Mouse (Mus musculus): ENCODE measurements around the gene Slc34a1.
"Not testable (repeated sequence)": the region's sequence is repeated elsewhere in the genome, so short reads cannot be mapped to it uniquely, and the experiment has no call there.

Slc34a1 gene

GRCm38 (mm10) chr13:55404853-55405782 lies 7.1 kb downstream of the Slc34a1 start:
- DNase-seq (ENCODE audit: low spot score in 2 of 2) = peak in 1 of 2 experiments; percentile 50

DNA sequence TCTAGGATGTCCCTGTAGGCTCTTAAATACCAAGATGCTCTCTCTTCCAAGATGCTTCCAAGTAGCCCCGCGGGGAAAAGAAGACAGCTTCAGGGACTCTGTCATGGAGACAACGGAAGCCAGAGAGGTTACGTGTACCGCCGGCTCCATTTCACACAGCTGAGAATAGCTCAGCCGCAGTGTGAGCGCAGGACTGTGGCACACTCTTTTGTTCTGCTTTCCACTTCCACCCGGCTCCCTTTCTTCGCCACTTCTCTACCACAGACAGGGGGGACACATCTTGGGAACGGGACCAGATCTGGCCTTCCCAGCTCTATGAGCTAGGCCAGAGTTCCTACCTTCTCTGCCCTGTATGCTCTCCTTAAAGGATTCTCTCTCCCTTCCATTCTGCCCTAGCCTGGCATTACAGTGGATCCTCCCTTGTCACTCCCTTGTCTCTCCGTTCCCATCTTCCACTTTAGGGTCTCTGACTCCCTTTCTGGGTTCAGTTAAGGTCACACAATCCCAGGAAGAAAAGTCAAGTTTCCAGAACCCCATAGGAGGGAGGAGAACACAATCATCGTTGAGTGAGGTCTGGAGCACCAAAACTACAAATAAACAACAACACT lies 7.9 kb downstream of the Slc34a1 start:
- DNase-seq (ENCODE audit: low spot score in 2 of 2) = no peak

- DNase-seq (ENCODE audit: low spot score in 2 of 2) = no peak
These were observed 9.4 kb downstream of the Slc34a1 start for GRCm38 (mm10) chr13:55407341-55407740.

DNA sequence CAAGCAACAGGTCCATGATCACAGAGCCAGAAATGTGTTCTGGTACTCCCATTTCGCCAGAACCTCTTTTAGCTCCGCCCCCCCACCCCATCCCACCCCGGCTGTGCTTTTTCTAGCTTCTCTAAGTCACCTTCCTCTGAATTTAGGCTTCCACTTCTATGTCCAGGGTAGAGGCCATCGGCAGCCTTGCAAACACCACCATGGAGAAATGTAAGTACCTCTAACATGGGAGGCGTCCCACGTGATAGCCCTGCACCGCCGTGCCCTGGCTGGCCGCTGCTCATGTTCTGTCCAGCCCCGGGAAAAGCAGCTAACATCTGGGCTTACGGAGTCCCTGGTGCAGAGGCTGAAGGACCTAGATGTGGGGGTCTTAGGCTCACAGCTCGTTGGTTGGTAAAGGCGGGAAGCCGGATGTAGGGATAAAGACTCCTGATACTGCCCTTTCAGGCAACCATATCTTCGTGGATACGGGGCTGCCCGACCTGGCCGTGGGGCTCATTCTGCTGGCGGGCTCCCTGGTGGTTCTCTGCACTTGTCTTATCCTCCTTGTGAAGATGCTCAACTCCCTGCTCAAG lies 10.6 kb downstream of the Slc34a1 start:
- DNase-seq (ENCODE audit: low spot score in 2 of 2) = no peak

- no peak for DNase-seq (ENCODE audit: low spot score in 2 of 2)
These were observed 13.8 kb downstream of the Slc34a1 start for GRCm38 (mm10) chr13:55411826-55412225.

- no peak for DNase-seq (ENCODE audit: low spot score in 2 of 2)
These were observed 14.8 kb downstream of the Slc34a1 start for GRCm38 (mm10) chr13:55412643-55413307.

- no peak for DNase-seq (ENCODE audit: low spot score in 2 of 2)
These were observed 15.3 kb downstream of the Slc34a1 start for GRCm38 (mm10) chr13:55413333-55413732.

- peak; percentile 76 to 83 for DNase-seq (ENCODE audit: low spot score in 2 of 2)
These were observed 16.9 kb downstream of the Slc34a1 start, which contains the start of gene Pfn3 for GRCm38 (mm10) chr13:55414743-55415380. TSS of gene Pfn3 (minus strand) at chr13:55415232.

GRCm38 (mm10) chr13:55418004-55418403 lies 20.0 kb downstream of the Slc34a1 start:
- DNase-seq (ENCODE audit: low spot score in 2 of 2) = peak; percentile 59 to 72

DNA sequence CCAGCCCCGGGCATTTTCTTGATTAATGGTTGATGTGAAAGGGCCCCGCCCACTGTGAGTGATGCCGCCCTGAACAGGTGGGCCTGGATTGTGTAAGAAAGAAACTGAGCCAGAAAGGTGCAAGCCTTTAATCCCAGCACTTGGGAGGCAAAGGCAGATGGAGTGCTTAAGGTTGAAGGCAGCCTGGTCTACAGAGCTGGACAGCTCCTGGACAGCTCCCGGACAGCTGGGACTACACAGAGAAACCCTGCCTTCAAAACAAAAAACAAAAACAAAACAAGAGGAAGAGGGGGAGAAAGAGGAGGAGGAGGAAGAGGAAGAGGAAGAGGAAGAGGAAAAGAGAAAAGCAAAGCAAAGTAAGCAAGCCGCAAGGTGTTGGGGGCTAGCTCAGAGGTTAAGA lies 21.2 kb downstream of the Slc34a1 start:
- no peak for DNase-seq (ENCODE audit: low spot score in 2 of 2)

DNA sequence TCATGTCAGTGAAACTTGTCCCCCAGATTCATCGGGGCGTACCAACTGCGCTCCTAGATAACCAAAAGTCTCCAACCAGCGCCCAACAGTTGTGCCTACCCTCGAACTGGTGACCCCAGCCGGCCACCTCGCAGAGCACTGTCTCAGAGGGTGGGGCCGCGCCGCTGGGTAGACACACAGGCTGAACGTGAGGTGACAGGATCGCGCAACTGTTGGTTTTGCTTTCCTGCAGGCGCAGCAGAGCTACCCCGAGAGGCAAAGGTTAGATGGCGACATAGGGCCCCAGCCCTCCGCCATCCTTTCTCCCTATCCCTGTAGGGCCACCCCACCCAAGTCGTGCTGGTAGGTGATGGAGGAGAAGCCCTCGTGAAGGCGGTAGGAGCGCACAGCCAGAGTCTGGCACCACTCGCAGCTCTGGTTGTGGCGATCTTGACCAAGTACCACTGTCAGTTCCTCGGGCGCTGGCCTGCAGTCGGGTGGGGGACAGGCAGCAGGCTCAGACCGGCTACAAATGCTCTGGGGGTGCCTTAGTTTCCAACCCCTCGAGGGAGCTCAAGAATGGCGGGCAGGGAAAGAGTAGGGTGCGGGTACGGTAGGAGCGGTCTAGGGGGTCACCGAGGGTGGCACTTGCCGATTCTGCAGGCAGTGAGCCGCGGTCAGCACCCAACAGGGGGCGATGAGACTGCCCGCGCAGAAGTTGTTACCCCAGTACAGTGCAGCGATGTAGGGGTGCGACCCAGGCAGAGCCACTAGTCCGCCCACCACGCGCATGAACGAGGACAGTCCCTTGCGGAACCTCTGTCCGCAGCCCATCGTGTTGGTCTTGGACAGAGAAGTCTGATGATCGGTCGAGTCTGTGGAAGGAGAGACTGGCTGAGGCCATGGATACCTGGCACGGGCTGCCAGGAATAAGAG lies 22.3 kb downstream of the Slc34a1 start:
- no peak for DNase-seq (ENCODE audit: low spot score in 2 of 2)

DNA sequence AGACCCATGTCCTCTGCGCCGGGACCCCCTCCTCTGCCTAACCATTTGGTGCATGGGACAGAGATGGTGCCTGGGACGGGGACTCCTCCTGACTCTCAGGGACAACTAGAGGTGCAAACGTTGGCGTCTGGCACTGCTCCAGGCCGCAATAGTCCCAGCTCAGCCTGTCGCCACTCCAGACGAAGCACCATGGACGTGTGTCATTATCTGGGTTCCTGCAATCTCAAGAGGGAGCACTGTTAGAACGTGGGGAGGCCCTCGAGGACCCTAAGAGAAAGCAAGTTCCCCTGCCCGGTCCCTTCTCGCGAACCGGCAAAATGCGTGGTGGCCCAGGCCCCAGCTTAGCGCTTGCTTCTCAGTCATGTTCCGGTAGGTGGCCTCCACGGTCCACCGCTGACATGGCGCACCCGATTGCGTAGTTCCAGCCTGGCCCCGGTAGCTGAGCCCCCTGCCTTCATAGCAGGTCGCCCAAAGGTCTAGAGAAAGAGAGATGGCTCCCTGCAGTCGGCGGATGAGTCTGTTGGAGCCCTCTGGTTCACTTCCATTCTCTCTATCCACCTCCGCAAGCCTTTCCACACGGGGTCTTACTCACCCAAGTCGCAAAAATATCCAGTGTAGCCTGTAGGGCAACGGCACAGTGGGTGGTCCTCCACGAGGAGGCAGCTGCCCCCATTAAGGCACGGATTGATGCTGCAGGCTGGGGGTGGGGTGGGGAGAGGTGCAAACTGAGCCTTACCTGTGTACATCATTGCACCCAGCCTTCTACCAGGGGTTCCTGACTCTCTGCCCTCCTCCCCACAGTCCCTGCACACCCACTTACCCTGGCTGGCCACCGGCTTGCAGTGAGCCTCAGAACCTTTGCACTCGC lies 23.2 kb downstream of the Slc34a1 start:
- peak in 1 of 2 experiments; percentile 43 for DNase-seq (ENCODE audit: low spot score in 2 of 2)

GRCm38 (mm10) chr13:55426613-55427012 lies 28.6 kb downstream of the Slc34a1 start, which contains the start of gene F12:
TSS of gene F12 (minus strand) at chr13:55426793.
- DNase-seq (ENCODE audit: low spot score in 2 of 2) = no peak

DNA sequence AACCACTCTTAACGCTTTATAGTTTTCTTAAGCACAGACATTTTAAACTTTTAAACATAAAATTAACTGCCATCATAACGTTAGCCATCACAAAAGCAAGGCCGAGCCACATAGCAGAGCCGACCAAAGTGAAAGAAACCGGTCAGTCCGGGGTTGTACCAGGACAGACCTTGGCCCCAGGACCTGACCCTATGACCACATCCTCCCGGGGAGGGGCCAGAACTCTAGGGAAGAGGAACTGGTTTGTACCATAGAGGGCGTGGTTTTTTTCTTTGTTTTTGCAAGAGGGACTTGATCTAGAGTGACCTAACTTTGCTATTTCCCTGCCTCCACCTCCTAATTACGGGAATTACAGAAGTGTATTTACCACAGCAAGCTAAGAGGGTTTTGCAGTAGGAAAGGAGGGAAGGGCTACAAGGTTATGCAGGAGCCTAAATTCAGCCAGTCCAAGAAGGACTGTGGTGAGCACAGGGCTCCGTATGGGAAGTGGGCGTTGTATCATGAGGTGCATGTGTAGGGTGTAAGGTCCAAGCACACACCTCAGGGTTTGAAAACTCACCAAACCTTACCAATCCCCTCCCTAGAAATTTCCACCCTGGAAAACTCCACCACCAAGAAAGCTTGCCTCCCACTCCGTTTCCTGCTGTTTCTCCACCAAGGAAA lies 31.4 kb downstream of the Slc34a1 start:
- no peak for DNase-seq (ENCODE audit: low spot score in 2 of 2)

GRCm38 (mm10) chr13:55430566-55430965 lies 32.6 kb downstream of the Slc34a1 start:
- no peak for DNase-seq (ENCODE audit: low spot score in 2 of 2)

- no peak for DNase-seq (ENCODE audit: low spot score in 2 of 2)
These were observed 34.1 kb downstream of the Slc34a1 start for GRCm38 (mm10) chr13:55431889-55432685.

DNA sequence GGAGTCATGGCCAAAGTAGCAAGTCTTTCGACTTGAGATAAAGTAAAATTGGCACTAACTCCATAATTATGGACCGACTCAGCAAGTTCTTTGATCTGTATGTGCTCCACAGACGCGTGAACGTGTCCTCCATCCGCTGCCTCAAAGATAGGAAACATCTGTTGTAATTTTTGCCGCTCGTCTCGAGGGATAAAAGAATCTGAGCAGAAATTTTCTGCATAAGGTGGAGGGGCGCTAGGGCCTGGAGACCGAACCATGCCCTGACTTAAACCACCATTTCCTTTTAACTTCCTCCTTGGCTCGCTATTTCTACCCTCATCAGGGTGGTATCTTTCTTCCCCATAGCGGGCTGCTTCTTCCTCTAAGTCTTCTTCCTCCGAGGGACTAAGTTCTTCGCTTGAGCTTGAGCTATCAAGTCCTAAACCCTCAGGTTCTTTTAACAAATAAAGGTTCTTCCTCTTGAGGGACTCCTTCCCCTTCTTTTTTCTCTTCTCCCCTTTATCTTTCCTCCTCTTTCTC lies 39.2 kb downstream of the Slc34a1 start:
- not testable (repeated sequence) for DNase-seq (ENCODE audit: low spot score in 2 of 2)

DNA sequence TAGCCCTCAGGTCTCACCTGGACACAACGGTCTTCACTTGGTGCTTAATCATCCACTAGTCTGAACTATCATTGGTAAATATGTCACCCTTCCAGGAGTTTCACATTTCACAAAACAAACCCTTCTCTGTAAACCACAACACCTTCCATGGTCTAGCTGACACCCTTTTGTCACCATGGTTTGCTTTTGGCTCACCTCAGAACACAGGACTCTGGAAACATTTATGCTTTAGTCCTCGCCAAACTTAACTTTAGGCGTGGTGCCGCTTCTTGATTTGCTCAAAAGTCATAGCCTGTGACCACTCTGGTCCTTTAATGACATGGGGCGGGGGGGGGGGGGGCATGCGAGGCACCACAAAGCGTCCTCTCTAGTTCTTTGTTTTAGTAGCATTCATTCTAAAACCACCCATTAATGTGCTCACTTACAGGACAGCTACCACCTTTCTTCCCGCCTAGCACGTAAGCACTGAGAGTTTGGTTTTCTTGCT lies 45.9 kb downstream of the Slc34a1 start:
- DNase-seq (ENCODE audit: low spot score in 2 of 2) = no peak
